Mouse (Mus musculus): Measurements from ENCODE around the gene Adra1b.

Adra1b gene

GRCm38 (mm10) chr11:43895323-43895722 is 5.7 kb downstream of the Adra1b start:
- no peak for DNase-seq (ENCODE audit: low read depth, low spot score)

- no peak for DNase-seq (ENCODE audit: low read depth, low spot score)
These were observed 8.5 kb downstream of the Adra1b start for GRCm38 (mm10) chr11:43892546-43892945.

GRCm38 (mm10) chr11:43891457-43891856 is 9.6 kb downstream of the Adra1b start:
- no peak for DNase-seq (ENCODE audit: low read depth, low spot score)

GRCm38 (mm10) chr11:43889208-43889915 is 11.6 kb downstream of the Adra1b start:
- no peak for DNase-seq (ENCODE audit: low read depth, low spot score)

- no peak for DNase-seq (ENCODE audit: low read depth, low spot score)
These were observed 12.3 kb downstream of the Adra1b start for GRCm38 (mm10) chr11:43888736-43889135.

- DNase-seq (ENCODE audit: low read depth, low spot score), result no peak
These were observed 13.4 kb downstream of the Adra1b start for GRCm38 (mm10) chr11:43887597-43887996.

- no peak for DNase-seq (ENCODE audit: low read depth, low spot score)
These were observed 16.5 kb downstream of the Adra1b start for GRCm38 (mm10) chr11:43884521-43884920.

GRCm38 (mm10) chr11:43883641-43884181 is 17.3 kb downstream of the Adra1b start:
- DNase-seq (ENCODE audit: low read depth, low spot score), result no peak

GRCm38 (mm10) chr11:43877211-43877610 is 23.8 kb downstream of the Adra1b start:
- no peak for DNase-seq (ENCODE audit: low read depth, low spot score)

GRCm38 (mm10) chr11:43867721-43868281 is 33.2 kb downstream of the Adra1b start:
- no peak for DNase-seq (ENCODE audit: low read depth, low spot score)

GRCm38 (mm10) chr11:43865298-43866165 is 35.5 kb downstream of the Adra1b start:
- DNase-seq (ENCODE audit: low read depth, low spot score), result no peak

- DNase-seq (ENCODE audit: low read depth, low spot score), result no peak
These were observed 48.0 kb downstream of the Adra1b start for GRCm38 (mm10) chr11:43853046-43853445.

- no peak for DNase-seq (ENCODE audit: low read depth, low spot score)
These were observed 53.0 kb downstream of the Adra1b start for GRCm38 (mm10) chr11:43848056-43848455.

- no peak for DNase-seq (ENCODE audit: low read depth, low spot score)
These were observed 59.4 kb downstream of the Adra1b start for GRCm38 (mm10) chr11:43841596-43841995.

GRCm38 (mm10) chr11:43840491-43840890 is 60.5 kb downstream of the Adra1b start:
- no peak for DNase-seq (ENCODE audit: low read depth, low spot score)

- peak; percentile 75 for DNase-seq (ENCODE audit: low read depth, low spot score)
These were observed 64.9 kb downstream of the Adra1b start for GRCm38 (mm10) chr11:43835880-43836740.

GRCm38 (mm10) chr11:43835456-43835855 is 65.6 kb downstream of the Adra1b start:
- DNase-seq (ENCODE audit: low read depth, low spot score), result no peak

GRCm38 (mm10) chr11:43834531-43834930 is 66.5 kb downstream of the Adra1b start:
- DNase-seq (ENCODE audit: low read depth, low spot score), result no peak

- DNase-seq (ENCODE audit: low read depth, low spot score), result no peak
These were observed 69.5 kb downstream of the Adra1b start for GRCm38 (mm10) chr11:43831530-43831929.

GRCm38 (mm10) chr11:43826769-43827168 is 74.2 kb downstream of the Adra1b start:
- no peak for DNase-seq (ENCODE audit: low read depth, low spot score)

- no peak for DNase-seq (ENCODE audit: low read depth, low spot score)
These were observed 77.7 kb downstream of the Adra1b start for GRCm38 (mm10) chr11:43823349-43823748.

Measured in forelimb bud, embryonic 11.5 days (tissue).